Mouse (Mus musculus): ENCODE results near the gene Npcd. TPM values are rescaled to one million over a fixed set of nuclear protein-coding genes. Genes with fewer than 3 reads are reported as not detected.

Npcd gene
- polyA plus RNA-seq, 1 experiment: 1.7 TPM

- peaks cover 19% of the 10 kb centered on the region for H3K4me1 ChIP-seq (ENCODE audit: control insufficient read depth, insufficient read depth, low read length)
- no peaks in the 10 kb centered on the region for H3K27me3 ChIP-seq (ENCODE audit: control insufficient read depth, insufficient read depth, low read length)
- H3K4me3 ChIP-seq (replicated peaks; ENCODE audit: insufficient read depth, low read depth, low read length): no peak overlapping the region
- DNase-seq: no peak
- 88% methylated on average over 11 of the region's 11 CpGs for WGBS
- no peak for TF ChIP-seq CTCF (IDR thresholded peaks at IDR 0.05; ENCODE audit: borderline replicate concordance, insufficient read depth, low read depth, low read length)
- TF ChIP-seq POLR2A (IDR thresholded peaks at IDR 0.05; ENCODE audit: borderline replicate concordance, insufficient read depth, low read length): no peak
- H3K27ac ChIP-seq (ENCODE audit: insufficient read depth, low read length): no peak overlapping the region
Observed at GRCm38 (mm10) chr15:79744001-79744400, 90.0 kb downstream of the Npcd start.

GRCm38 (mm10) chr15:79742706-79743023, 91.4 kb downstream of the Npcd start:
- Histone ChIP-seq H3K27me3 (ENCODE audit: control insufficient read depth, insufficient read depth, low read length) (no peaks in the 10 kb centered on the region), H3K27ac (ENCODE audit: insufficient read depth, low read length) (peak overlapping the region; percentile 81), H3K4me3 (replicated peaks; ENCODE audit: insufficient read depth, low read depth, low read length) (peak overlapping the region; percentile 97), H3K4me1 (ENCODE audit: control insufficient read depth, insufficient read depth, low read length) (peaks cover 26% of the 10 kb centered on the region)
- DNase-seq: no peak
- WGBS: under 1% methylated on average over 23 of the region's 23 CpGs
- TF ChIP-seq POLR2A (IDR thresholded peaks at IDR 0.05; ENCODE audit: borderline replicate concordance, insufficient read depth, low read length): peak; percentile 38; the same call in 1 of the 2 replicates
- no peak for TF ChIP-seq CTCF (IDR thresholded peaks at IDR 0.05; ENCODE audit: borderline replicate concordance, insufficient read depth, low read depth, low read length)

- peak within 1 kb of the TSS; percentile 81 for H3K27ac ChIP-seq (ENCODE audit: insufficient read depth, low read length)
- 1% methylated on average over 93 of the region's 93 CpGs for WGBS
- H3K4me1 ChIP-seq (ENCODE audit: control insufficient read depth, insufficient read depth, low read length): peaks cover 26% of the 10 kb centered on the region
- no peaks in the 10 kb centered on the region for H3K27me3 ChIP-seq (ENCODE audit: control insufficient read depth, insufficient read depth, low read length)
- TF ChIP-seq CTCF (IDR thresholded peaks at IDR 0.05; ENCODE audit: borderline replicate concordance, insufficient read depth, low read depth, low read length): no peak
- peak; percentile 62 for TF ChIP-seq POLR2A (IDR thresholded peaks at IDR 0.05; ENCODE audit: borderline replicate concordance, insufficient read depth, low read length)
- peak within 1 kb of the TSS; percentile 97 for H3K4me3 ChIP-seq (replicated peaks; ENCODE audit: insufficient read depth, low read depth, low read length)
- peak; percentile 95 to 96 for DNase-seq
Observed at GRCm38 (mm10) chr15:79741921-79742705, 91.9 kb downstream of the Npcd start, which contains the start of gene Sun2. Gene Sun2 (minus strand): TSS chr15:79742536.

GRCm38 (mm10) chr15:79741173-79741858, 92.7 kb downstream of the Npcd start:
- peak in 1 of 2 experiments; percentile 51 for DNase-seq
- TF ChIP-seq CTCF (IDR thresholded peaks at IDR 0.05; ENCODE audit: borderline replicate concordance, insufficient read depth, low read depth, low read length): no peak
- no peak for TF ChIP-seq POLR2A (IDR thresholded peaks at IDR 0.05; ENCODE audit: borderline replicate concordance, insufficient read depth, low read length)
- Histone ChIP-seq H3K4me1 (ENCODE audit: control insufficient read depth, insufficient read depth, low read length) (peaks cover 26% of the 10 kb centered on the region), H3K27ac (ENCODE audit: insufficient read depth, low read length) (peak overlapping the region; percentile 55; the same call in 1 of the 2 replicates), H3K4me3 (replicated peaks; ENCODE audit: insufficient read depth, low read depth, low read length) (peak overlapping the region; percentile 62), H3K27me3 (ENCODE audit: control insufficient read depth, insufficient read depth, low read length) (no peaks in the 10 kb centered on the region)
- WGBS: 6% methylated on average over 14 of the region's 14 CpGs

- Histone ChIP-seq H3K27ac (ENCODE audit: insufficient read depth, low read length) (no peak overlapping the region), H3K27me3 (ENCODE audit: control insufficient read depth, insufficient read depth, low read length) (no peaks in the 10 kb centered on the region), H3K4me1 (ENCODE audit: control insufficient read depth, insufficient read depth, low read length) (peaks cover 26% of the 10 kb centered on the region), H3K4me3 (replicated peaks; ENCODE audit: insufficient read depth, low read depth, low read length) (no peak overlapping the region)
- TF ChIP-seq POLR2A (IDR thresholded peaks at IDR 0.05; ENCODE audit: borderline replicate concordance, insufficient read depth, low read length) (no peak), CTCF (IDR thresholded peaks at IDR 0.05; ENCODE audit: borderline replicate concordance, insufficient read depth, low read depth, low read length) (no peak)
- 57% methylated on average over 3 of the region's 3 CpGs for WGBS
- no peak for DNase-seq
Observed at GRCm38 (mm10) chr15:79740739-79741138, 93.3 kb downstream of the Npcd start.

Other genes with a start within 250 kb of the Npcd start
- gene Dmc1, start 229.1 kb downstream of the Npcd start, polyA plus RNA-seq (2012; rRNA removed): 1.2 and 1.4 TPM in 2 replicates
- gene Fam227a, start 175.3 kb downstream of the Npcd start, polyA plus RNA-seq (2012; rRNA removed): 8.5 and 9.5 TPM in 2 replicates
- gene Cby1, start 175.0 kb downstream of the Npcd start, polyA plus RNA-seq (2012; rRNA removed): 30.3 and 32.3 TPM in 2 replicates
- gene Tomm22, start 163.4 kb downstream of the Npcd start, polyA plus RNA-seq (2012; rRNA removed): 99.9 and 106 TPM in 2 replicates
- gene Josd1, start 146.3 kb downstream of the Npcd start, polyA plus RNA-seq (2012; rRNA removed): 43.8 and 45.0 TPM in 2 replicates
- 52.5 and 59.5 TPM in 2 replicates for gene Gtpbp1, start 143.4 kb downstream of the Npcd start, polyA plus RNA-seq (2012; rRNA removed)
- 42.7 and 45.2 TPM in 2 replicates for gene Sun2, start 91.7 kb downstream of the Npcd start, polyA plus RNA-seq (2012; rRNA removed)
- gene Dnal4, start 56.4 kb downstream of the Npcd start, polyA plus RNA-seq (2012; rRNA removed): 55.1 and 56.7 TPM in 2 replicates
- 88.0 and 100 TPM in 2 replicates for gene Nptxr, start 29.5 kb downstream of the Npcd start, polyA plus RNA-seq (2012; rRNA removed)
- gene Cbx6, start 451 bp upstream of the Npcd start, polyA plus RNA-seq (2012; rRNA removed): 183 TPM in 2 replicates
- 3.3 and 3.6 TPM in 2 replicates for gene Apobec3, start 57.4 kb upstream of the Npcd start, polyA plus RNA-seq (2012; rRNA removed)
- 89.6 and 96.3 TPM in 2 replicates for gene Cbx7, start 136.9 kb upstream of the Npcd start, polyA plus RNA-seq (2012; rRNA removed)
- 15.4 and 16.0 TPM in 2 replicates for gene Pdgfb, start 180.7 kb upstream of the Npcd start, polyA plus RNA-seq (2012; rRNA removed)